Mouse (Mus musculus): Measurements from ENCODE around the gene Ptpre. TPM values are rescaled to one million over a fixed set of nuclear protein-coding genes. Genes with fewer than 3 reads are reported as not detected.

Ptpre gene
- polyA plus RNA-seq, 1 experiment from 2014 or later, result 0.83 TPM

GRCm38 (mm10) chr7:135631776-135632552, 94.7 kb downstream of the Ptpre start:
- no peak for ATAC-seq (ENCODE audit: low FRiP score)
- WGBS, result 49% methylated on average over 8 of the region's 8 CpGs

DNA sequence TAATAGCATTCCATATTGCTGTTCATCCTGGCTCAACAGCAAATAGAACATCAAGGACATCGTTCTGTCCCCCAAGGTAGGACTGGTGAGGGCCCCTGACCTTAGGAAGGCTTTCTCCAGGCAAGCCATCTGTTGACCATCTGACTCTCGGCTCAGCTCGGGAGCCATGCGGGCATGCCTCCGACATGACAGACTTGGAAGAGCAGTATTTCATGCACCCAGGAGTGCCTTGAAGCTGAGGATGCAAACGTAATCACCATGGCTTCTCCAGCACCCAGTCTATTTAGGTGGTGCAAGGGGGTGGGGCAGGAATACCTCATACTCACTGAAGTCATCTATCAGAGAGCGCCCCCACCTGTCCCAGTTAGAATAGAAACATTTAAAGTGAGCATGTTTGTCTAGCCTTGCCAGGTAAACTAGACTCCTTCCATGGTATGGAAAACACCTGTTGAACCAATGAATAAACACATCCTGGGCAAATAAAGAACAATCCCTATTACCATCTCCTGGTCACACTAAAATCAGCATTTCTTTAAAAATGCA, 95.5 kb downstream of the Ptpre start:
- Histone ChIP-seq H3K27ac (ENCODE audit: low read depth, low read length) (no peak overlapping the region), H3K9me3 (ENCODE audit: control insufficient read depth, low read length) (no peaks in the 10 kb centered on the region), H3K36me3 (ENCODE audit: control insufficient read depth, insufficient read depth, low read length) (no peaks in the 10 kb centered on the region), H3K4me2 (replicated peaks; ENCODE audit: low read depth, low read length) (no peak overlapping the region), H3K9ac (ENCODE audit: low read depth, low read length) (no peak overlapping the region), H3K4me3 (ENCODE audit: low read depth, low read length) (no peak overlapping the region), H3K27me3 (ENCODE audit: control insufficient read depth, insufficient read depth, low read length) (no peaks in the 10 kb centered on the region), H3K4me1 (replicated peaks; ENCODE audit: control insufficient read depth, insufficient read depth, low read length) (no peaks in the 10 kb centered on the region)
- 78% methylated on average over 7 of the region's 7 CpGs for WGBS
- DNase-seq (ENCODE audit: low spot score) (no peak), ATAC-seq (ENCODE audit: low FRiP score) (no peak)

More at GRCm38 (mm10) chr7:135631776-135632552, 94.7 kb downstream of the Ptpre start:
- Histone ChIP-seq H3K27ac (ENCODE audit: low read depth, low read length) (no peak overlapping the region), H3K4me1 (replicated peaks; ENCODE audit: control insufficient read depth, insufficient read depth, low read length) (no peaks in the 10 kb centered on the region), H3K27me3 (ENCODE audit: control insufficient read depth, insufficient read depth, low read length) (no peaks in the 10 kb centered on the region), H3K9ac (ENCODE audit: low read depth, low read length) (no peak overlapping the region), H3K4me3 (ENCODE audit: low read depth, low read length) (no peak overlapping the region), H3K9me3 (ENCODE audit: control insufficient read depth, low read length) (no peaks in the 10 kb centered on the region), H3K36me3 (ENCODE audit: control insufficient read depth, insufficient read depth, low read length) (no peaks in the 10 kb centered on the region), H3K4me2 (replicated peaks; ENCODE audit: low read depth, low read length) (no peak overlapping the region)
- peak; percentile 83 for DNase-seq (ENCODE audit: low spot score)

GRCm38 (mm10) chr7:135634851-135635624, 97.8 kb downstream of the Ptpre start:
- DNase-seq (ENCODE audit: low spot score), result no peak
- Histone ChIP-seq H3K4me3 (ENCODE audit: low read depth, low read length) (no peak overlapping the region), H3K36me3 (ENCODE audit: control insufficient read depth, insufficient read depth, low read length) (no peaks in the 10 kb centered on the region), H3K4me1 (replicated peaks; ENCODE audit: control insufficient read depth, insufficient read depth, low read length) (no peaks in the 10 kb centered on the region), H3K9me3 (ENCODE audit: control insufficient read depth, low read length) (no peaks in the 10 kb centered on the region), H3K27ac (ENCODE audit: low read depth, low read length) (no peak overlapping the region), H3K4me2 (replicated peaks; ENCODE audit: low read depth, low read length) (no peak overlapping the region), H3K9ac (ENCODE audit: low read depth, low read length) (no peak overlapping the region), H3K27me3 (ENCODE audit: control insufficient read depth, insufficient read depth, low read length) (no peaks in the 10 kb centered on the region)
- WGBS, result 67% methylated on average over 16 of the region's 16 CpGs
- no peak for ATAC-seq (ENCODE audit: low FRiP score)

DNA sequence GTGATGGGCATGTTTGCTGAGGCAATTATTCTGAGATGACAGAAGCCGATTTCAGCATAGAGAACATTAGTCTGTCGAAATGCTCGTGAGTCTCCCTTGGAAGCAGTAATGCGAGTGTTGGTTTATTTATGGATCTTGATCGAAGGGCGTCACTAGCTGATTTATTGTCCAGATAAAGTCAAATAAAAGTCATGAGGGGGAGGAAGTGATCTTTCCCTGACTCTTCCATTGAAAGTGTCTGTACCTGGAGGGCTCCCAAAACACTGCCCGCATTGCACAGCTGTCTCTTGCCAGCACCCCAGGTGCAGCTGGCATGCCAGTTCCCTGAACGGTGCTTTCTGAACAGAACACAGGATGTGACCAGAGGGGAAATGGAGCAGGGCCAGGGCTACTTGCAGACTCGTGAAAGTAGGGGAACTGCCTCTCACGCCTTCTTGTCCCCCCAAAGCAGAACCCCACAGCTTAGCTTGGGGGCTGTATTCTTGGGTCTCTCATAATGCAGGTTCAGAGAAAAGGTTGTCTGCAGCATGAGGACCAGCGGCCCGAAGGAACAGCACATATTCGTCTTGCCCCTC, 100.2 kb downstream of the Ptpre start:
- no peak overlapping the region for H3K9ac ChIP-seq (ENCODE audit: low read depth, low read length)
- no peaks in the 10 kb centered on the region for H3K27me3 ChIP-seq (ENCODE audit: control insufficient read depth, insufficient read depth, low read length)
- H3K36me3 ChIP-seq (ENCODE audit: control insufficient read depth, insufficient read depth, low read length), result no peaks in the 10 kb centered on the region
- WGBS, result 83% methylated on average over 13 of the region's 13 CpGs
- ATAC-seq (ENCODE audit: low FRiP score) (no peak), DNase-seq (ENCODE audit: low spot score) (no peak)
- no peak overlapping the region for H3K27ac ChIP-seq (ENCODE audit: low read depth, low read length)
- no peaks in the 10 kb centered on the region for H3K4me1 ChIP-seq (replicated peaks; ENCODE audit: control insufficient read depth, insufficient read depth, low read length)
- no peak overlapping the region for H3K4me2 ChIP-seq (replicated peaks; ENCODE audit: low read depth, low read length)
- H3K4me3 ChIP-seq (ENCODE audit: low read depth, low read length), result no peak overlapping the region
- no peaks in the 10 kb centered on the region for H3K9me3 ChIP-seq (ENCODE audit: control insufficient read depth, low read length)

- Histone ChIP-seq H3K4me3 (ENCODE audit: low read depth, low read length) (no peak overlapping the region), H3K4me2 (replicated peaks; ENCODE audit: low read depth, low read length) (no peak overlapping the region), H3K4me1 (replicated peaks; ENCODE audit: control insufficient read depth, insufficient read depth, low read length) (no peaks in the 10 kb centered on the region), H3K27ac (ENCODE audit: low read depth, low read length) (no peak overlapping the region), H3K27me3 (ENCODE audit: control insufficient read depth, insufficient read depth, low read length) (no peaks in the 10 kb centered on the region), H3K36me3 (ENCODE audit: control insufficient read depth, insufficient read depth, low read length) (no peaks in the 10 kb centered on the region), H3K9ac (ENCODE audit: low read depth, low read length) (no peak overlapping the region), H3K9me3 (ENCODE audit: control insufficient read depth, low read length) (no peaks in the 10 kb centered on the region)
- ATAC-seq (ENCODE audit: low FRiP score) (no peak), DNase-seq (ENCODE audit: low spot score) (no peak)
- 22% methylated on average over 2 of the region's 2 CpGs for WGBS
Observed at GRCm38 (mm10) chr7:135639361-135639760, 102.1 kb downstream of the Ptpre start.

DNA sequence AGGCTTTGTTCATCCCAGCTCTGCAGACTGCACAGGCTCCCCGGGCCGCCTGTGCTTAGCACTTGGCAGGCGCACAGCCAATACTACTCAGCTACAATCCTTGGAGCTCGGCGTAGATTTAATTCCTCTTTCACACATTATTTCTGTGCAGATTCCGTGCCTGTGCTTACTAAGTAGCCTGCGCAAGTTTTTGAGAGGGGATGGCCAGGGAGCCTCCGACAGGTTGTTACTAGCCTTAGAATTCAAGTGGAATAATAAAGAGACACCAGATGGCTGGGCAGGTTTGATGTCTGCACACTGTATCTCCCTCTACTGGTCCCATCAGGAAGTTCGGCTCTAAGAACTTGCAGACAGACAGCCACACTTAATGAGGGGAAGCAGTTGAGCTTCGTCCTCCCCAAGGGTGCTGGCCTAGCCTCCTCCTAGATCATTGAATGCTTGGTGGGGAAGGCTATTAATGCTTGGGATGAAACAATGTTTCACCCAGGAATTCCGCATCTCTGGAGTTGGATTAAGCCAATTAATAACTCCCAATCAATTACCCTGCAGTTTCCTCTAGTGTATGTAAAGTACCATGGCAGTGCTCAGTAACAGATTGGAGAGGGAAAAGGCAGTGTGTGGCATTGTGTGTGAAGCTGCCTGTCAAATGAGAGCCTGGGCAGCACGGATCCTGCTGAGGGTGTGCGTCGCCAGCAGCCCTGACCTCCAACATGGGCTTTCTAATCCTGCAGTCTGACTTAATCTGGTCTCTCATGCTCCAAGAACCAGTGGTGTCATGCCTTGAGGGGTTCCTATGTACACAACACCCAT, 104.6 kb downstream of the Ptpre start:
- Histone ChIP-seq H3K9ac (ENCODE audit: low read depth, low read length) (no peak overlapping the region), H3K27ac (ENCODE audit: low read depth, low read length) (no peak overlapping the region), H3K4me3 (ENCODE audit: low read depth, low read length) (no peak overlapping the region), H3K9me3 (ENCODE audit: control insufficient read depth, low read length) (no peaks in the 10 kb centered on the region), H3K4me1 (replicated peaks; ENCODE audit: control insufficient read depth, insufficient read depth, low read length) (no peaks in the 10 kb centered on the region), H3K36me3 (ENCODE audit: control insufficient read depth, insufficient read depth, low read length) (no peaks in the 10 kb centered on the region), H3K4me2 (replicated peaks; ENCODE audit: low read depth, low read length) (no peak overlapping the region), H3K27me3 (ENCODE audit: control insufficient read depth, insufficient read depth, low read length) (no peaks in the 10 kb centered on the region)
- 68% methylated on average over 14 of the region's 14 CpGs for WGBS
- DNase-seq (ENCODE audit: low spot score) (peak; percentile 59), ATAC-seq (ENCODE audit: low FRiP score) (no peak)

- no peak overlapping the region for H3K9ac ChIP-seq (ENCODE audit: low read depth, low read length)
- no peaks in the 10 kb centered on the region for H3K27me3 ChIP-seq (ENCODE audit: control insufficient read depth, insufficient read depth, low read length)
- H3K9me3 ChIP-seq (ENCODE audit: control insufficient read depth, low read length), result no peaks in the 10 kb centered on the region
- no peak overlapping the region for H3K27ac ChIP-seq (ENCODE audit: low read depth, low read length)
- no peak overlapping the region for H3K4me2 ChIP-seq (replicated peaks; ENCODE audit: low read depth, low read length)
- no peak overlapping the region for H3K4me3 ChIP-seq (ENCODE audit: low read depth, low read length)
- no peak for DNase-seq (ENCODE audit: low spot score)
- H3K4me1 ChIP-seq (replicated peaks; ENCODE audit: control insufficient read depth, insufficient read depth, low read length), result no peaks in the 10 kb centered on the region
- ATAC-seq (ENCODE audit: low FRiP score), result no peak
- H3K36me3 ChIP-seq (ENCODE audit: control insufficient read depth, insufficient read depth, low read length), result no peaks in the 10 kb centered on the region
- 77% methylated on average over 1 of the region's 1 CpGs for WGBS
Observed at GRCm38 (mm10) chr7:135644452-135644851, 107.2 kb downstream of the Ptpre start.

- WGBS, result 91% methylated on average over 6 of the region's 6 CpGs
- H3K9me3 ChIP-seq (ENCODE audit: control insufficient read depth, low read length), result no peaks in the 10 kb centered on the region
- no peak overlapping the region for H3K9ac ChIP-seq (ENCODE audit: low read depth, low read length)
- no peaks in the 10 kb centered on the region for H3K36me3 ChIP-seq (ENCODE audit: control insufficient read depth, insufficient read depth, low read length)
- no peak overlapping the region for H3K4me3 ChIP-seq (ENCODE audit: low read depth, low read length)
- DNase-seq (ENCODE audit: low spot score), result no peak
- no peak overlapping the region for H3K27ac ChIP-seq (ENCODE audit: low read depth, low read length)
- H3K4me2 ChIP-seq (replicated peaks; ENCODE audit: low read depth, low read length), result no peak overlapping the region
- no peaks in the 10 kb centered on the region for H3K4me1 ChIP-seq (replicated peaks; ENCODE audit: control insufficient read depth, insufficient read depth, low read length)
- H3K27me3 ChIP-seq (ENCODE audit: control insufficient read depth, insufficient read depth, low read length), result no peaks in the 10 kb centered on the region
- no peak for ATAC-seq (ENCODE audit: low FRiP score)
Observed at GRCm38 (mm10) chr7:135646976-135647375, 109.7 kb downstream of the Ptpre start.

Measured in hindbrain, embryonic 11.5 days (tissue).